Comparison of ENCODE assay signal across 8 mouse cellular contexts in the genomic region with DNA sequence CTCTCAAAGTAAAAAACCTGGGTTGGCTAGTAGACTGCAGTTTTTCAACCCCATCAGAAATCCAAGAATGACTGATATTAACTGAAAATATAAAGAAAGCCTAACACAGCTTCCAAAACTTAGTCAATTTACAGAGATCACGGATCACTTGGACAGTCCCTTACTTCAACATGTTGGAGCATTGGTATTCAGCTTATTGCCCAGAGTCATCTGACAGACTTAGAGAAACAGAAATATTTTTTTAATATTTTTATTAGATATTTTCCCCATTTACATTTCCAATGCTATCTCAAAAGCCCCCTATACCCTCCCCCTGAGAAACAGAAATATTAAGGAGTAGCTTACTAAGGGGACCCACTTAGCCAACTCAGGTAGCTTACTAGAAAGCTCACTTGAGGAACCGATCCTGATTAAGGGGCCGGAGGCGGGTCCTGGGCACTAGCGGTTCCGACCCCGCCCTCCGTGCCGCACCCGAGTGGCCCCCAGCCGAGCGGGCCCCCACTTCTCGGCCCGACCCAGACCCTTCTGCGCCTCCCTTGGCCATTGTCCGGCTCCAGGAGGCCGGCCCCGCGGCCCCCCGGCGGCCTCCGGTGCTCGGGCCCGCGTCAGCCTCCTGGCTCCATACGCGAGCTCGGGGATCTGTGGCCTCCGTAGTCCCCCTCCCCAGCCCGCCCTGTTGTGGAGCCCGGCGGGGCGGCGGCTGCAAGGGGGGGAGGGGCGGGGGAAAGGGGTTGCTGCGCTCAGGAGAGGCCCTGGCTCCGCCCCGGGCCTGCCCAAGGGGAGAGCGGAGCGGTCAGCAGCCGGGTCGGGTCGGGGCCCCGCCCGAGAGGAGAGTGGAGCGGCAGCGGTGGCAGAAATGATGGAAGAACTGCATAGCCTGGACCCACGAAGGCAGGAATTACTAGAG. TPM values are rescaled to one million over a fixed set of nuclear protein-coding genes. Genes with fewer than 3 reads are reported as not detected.
DNase-seq lines count a peak whose midpoint lies in the region; ATAC-seq lines count a peak whose summit lies in the region.
"Not testable (repeated sequence)": the region's sequence is repeated elsewhere in the genome, so short reads cannot be mapped to it uniquely, and the experiment has no call there.

No protein-coding gene starts in this region.

- not testable (repeated sequence) for H3K27ac ChIP-seq in lung, embryonic 15.5 days; stomach, embryonic 16.5 days (ENCODE audit: low read length)
- peak overlapping the region; percentile 39; the same call in 1 of the 2 replicates for H3K27ac ChIP-seq in neural tube, embryonic 12.5 days

- H3K9me3 ChIP-seq in lung, embryonic 15.5 days, result peaks cover 28% of the 10 kb centered on the region
- H3K9me3 ChIP-seq in neural tube, embryonic 12.5 days, result peaks cover 28% of the 10 kb centered on the region
- peaks cover 10% of the 10 kb centered on the region; the same call in 1 of the 2 replicates for H3K9me3 ChIP-seq in stomach, embryonic 16.5 days (replicated peaks; ENCODE audit: control insufficient read depth, low read length)

- H3K27me3 ChIP-seq in lung, embryonic 15.5 days; neural tube, embryonic 12.5 days (replicated peaks); stomach, embryonic 16.5 days (ENCODE audit: control insufficient read depth, insufficient read depth, low read length): not testable (repeated sequence)

- 9% methylated on average over 47 of the region's 48 CpGs for WGBS in lung, embryonic 15.5 days
- WGBS in neural tube, embryonic 12.5 days, result 11% methylated on average over 47 of the region's 48 CpGs
- 8% methylated on average over 47 of the region's 48 CpGs for WGBS in stomach, embryonic 16.5 days

- H3K4me3 ChIP-seq in lung, embryonic 15.5 days, result peak overlapping the region; percentile 37
- H3K4me3 ChIP-seq in neural tube, embryonic 12.5 days, result peak overlapping the region; percentile 66
- H3K4me3 ChIP-seq in stomach, embryonic 16.5 days (replicated peaks; ENCODE audit: low read length), result peak overlapping the region; percentile 58

- ATAC-seq in hematopoietic stem cell, adult 5-6 weeks (replicated peaks in 1 of 2; ENCODE audit: insufficient read depth in 1 of 2, low FRiP score in 2 of 2, low TSS enrichment in 1 of 2, low read depth in 1 of 2, poor library complexity in 2 of 2, severe bottlenecking in 2 of 2), result peak; percentile 80 to 87
- peak; percentile 95 for ATAC-seq in lung, embryonic 15.5 days (ENCODE audit: borderline replicate concordance, extremely low read depth, low FRiP score, low TSS enrichment)
- ATAC-seq in neural tube, embryonic 12.5 days (ENCODE audit: low FRiP score, low read depth), result peak; percentile 99
- peak; percentile 95 for ATAC-seq in stomach, embryonic 16.5 days (ENCODE audit: insufficient read depth, low FRiP score)

- H3K4me1 ChIP-seq in lung, embryonic 15.5 days; neural tube, embryonic 12.5 days; stomach, embryonic 16.5 days (ENCODE audit: control insufficient read depth, insufficient read depth, low read length): not testable (repeated sequence)

- H3K9ac ChIP-seq in lung, embryonic 15.5 days, result peak overlapping the region; percentile 26
- H3K9ac ChIP-seq in neural tube, embryonic 12.5 days, result peak overlapping the region; percentile 82
- H3K9ac ChIP-seq in stomach, embryonic 16.5 days (ENCODE audit: low read length), result peak overlapping the region; percentile 80

- DNase-seq in R1 (ENCODE audit: low read depth, low spot score), result peak; percentile 90
- DNase-seq in embryo, embryonic 11 days, result peak; percentile 87
- DNase-seq in gastrocnemius, postnatal 14 days, result peak; percentile 18
- DNase-seq in kidney, postnatal 4 days, result peak; percentile 68 to 76

- not testable (repeated sequence) for H3K36me3 ChIP-seq in lung, embryonic 15.5 days; neural tube, embryonic 12.5 days; stomach, embryonic 16.5 days (ENCODE audit: control insufficient read depth, insufficient read depth, low read length)

- intact Hi-C loops in gastrocnemius, postnatal 14 days (cut with DNase I; ENCODE audit: low total_unique reads), result not testable (repeated sequence)

- H3K4me2 ChIP-seq in lung, embryonic 15.5 days, result peak overlapping the region; percentile 59
- H3K4me2 ChIP-seq in neural tube, embryonic 12.5 days (replicated peaks), result peak overlapping the region; percentile 88
- peak overlapping the region; percentile 91 for H3K4me2 ChIP-seq in stomach, embryonic 16.5 days (ENCODE audit: low read depth, low read length)

RNA-seq across cellular contexts. Expression of a gene that starts 7.2 kb away (rescaled TPM):
- total RNA-seq in gastrocnemius, postnatal 14 days (2021), result 1 to 10 TPM; 2.7 to 3.1 TPM
- total RNA-seq in hematopoietic stem cell, adult 5-6 weeks (2017), result 44.5 and 56.2 TPM in 2 replicates
- polyA plus RNA-seq in lung, embryonic 15.5 days (2015; fragmentation: Nextera tagmentation; extraction: Ambion mirVana), result 3.6 and 4.0 TPM in 2 replicates
- polyA plus RNA-seq in neural tube, embryonic 12.5 days (2016; fragmentation: Nextera tagmentation; extraction: Ambion mirVana), result 4.1 and 5.6 TPM in 2 replicates
- 5.2 and 6.7 TPM in 2 replicates for polyA plus RNA-seq in stomach, embryonic 16.5 days (2015; fragmentation: Nextera tagmentation; extraction: Ambion mirVana)

Comparison
In these comparisons a context has a peak if more than half of its experiments do, and no peak if none do; other contexts are left out.
1. DNase-seq: peak in every context shown above with its lines; median percentile 90 in R1; 87 in embryo, embryonic 11 days; 72 in kidney, postnatal 4 days; 18 in gastrocnemius, postnatal 14 days.
2. H3K9ac ChIP-seq: peak in every context shown above with its lines; median percentile 82 in neural tube, embryonic 12.5 days; 80 in stomach, embryonic 16.5 days; 26 in lung, embryonic 15.5 days.